Mouse (Mus musculus): Measurements from ENCODE around the gene Cd19. TPM values are rescaled to one million over a fixed set of nuclear protein-coding genes. Genes with fewer than 3 reads are reported as not detected.
"Not testable (repeated sequence)": the region's sequence is repeated elsewhere in the genome, so short reads cannot be mapped to it uniquely, and the experiment has no call there.

Cd19 gene
- polyA plus RNA-seq, 1 experiment from 2014 or later: not detected

- DNase-seq (ENCODE audit: low spot score) (no peak), ATAC-seq (replicated peaks; ENCODE audit: insufficient number of reproducible peaks, low FRiP score, low TSS enrichment, low read depth) (no peak)
- no peaks in the 10 kb centered on the region for H3K9me3 ChIP-seq (replicated peaks; ENCODE audit: control insufficient read depth, low read length)
- H3K4me1 ChIP-seq (ENCODE audit: control insufficient read depth, insufficient read depth, low read length): no peaks in the 10 kb centered on the region
- WGBS: 84% methylated on average over 4 of the region's 4 CpGs
- no peak overlapping the region for H3K4me2 ChIP-seq (ENCODE audit: low read depth, low read length)
- H3K36me3 ChIP-seq (replicated peaks; ENCODE audit: control insufficient read depth, insufficient read depth, low read depth, low read length): no peaks in the 10 kb centered on the region
- no peak overlapping the region for H3K9ac ChIP-seq (replicated peaks; ENCODE audit: low read length)
- no peak overlapping the region for H3K27ac ChIP-seq (replicated peaks; ENCODE audit: low read depth, low read length)
- no peaks in the 10 kb centered on the region for H3K27me3 ChIP-seq (ENCODE audit: control insufficient read depth, insufficient read depth, low read length)
- no peak overlapping the region for H3K4me3 ChIP-seq (ENCODE audit: low read depth, low read length)
Measured at GRCm38 (mm10) chr7:126417606-126418005, 2.9 kb upstream of the Cd19 start.

- WGBS: 34% methylated on average over 8 of the region's 8 CpGs
- no peak overlapping the region for H3K4me2 ChIP-seq (ENCODE audit: low read depth, low read length)
- H3K4me3 ChIP-seq (ENCODE audit: low read depth, low read length): no peak overlapping the region
- 0 out of 2 replicates have a peak overlapping the region, but pooled peaks have one; percentile 2 for H3K9ac ChIP-seq (replicated peaks; ENCODE audit: low read length)
- H3K36me3 ChIP-seq (replicated peaks; ENCODE audit: control insufficient read depth, insufficient read depth, low read depth, low read length): no peaks in the 10 kb centered on the region
- no peaks in the 10 kb centered on the region for H3K4me1 ChIP-seq (ENCODE audit: control insufficient read depth, insufficient read depth, low read length)
- no peak overlapping the region for H3K27ac ChIP-seq (replicated peaks; ENCODE audit: low read depth, low read length)
- DNase-seq (ENCODE audit: low spot score) (peak; percentile 29), ATAC-seq (replicated peaks; ENCODE audit: insufficient number of reproducible peaks, low FRiP score, low TSS enrichment, low read depth) (no peak)
- H3K27me3 ChIP-seq (ENCODE audit: control insufficient read depth, insufficient read depth, low read length): no peaks in the 10 kb centered on the region
- H3K9me3 ChIP-seq (replicated peaks; ENCODE audit: control insufficient read depth, low read length): no peaks in the 10 kb centered on the region
Measured at GRCm38 (mm10) chr7:126417045-126417444, 2.4 kb upstream of the Cd19 start.

- no peak for DNase-seq (ENCODE audit: low spot score)
- Histone ChIP-seq H3K27ac (replicated peaks; ENCODE audit: low read depth, low read length) (no peak overlapping the region), H3K36me3 (replicated peaks; ENCODE audit: control insufficient read depth, insufficient read depth, low read depth, low read length) (no peaks in the 10 kb centered on the region), H3K4me1 (ENCODE audit: control insufficient read depth, insufficient read depth, low read length) (no peaks in the 10 kb centered on the region), H3K4me2 (ENCODE audit: low read depth, low read length) (no peak overlapping the region), H3K9ac (replicated peaks; ENCODE audit: low read length) (no peak overlapping the region), H3K4me3 (ENCODE audit: low read depth, low read length) (no peak overlapping the region), H3K27me3 (ENCODE audit: control insufficient read depth, insufficient read depth, low read length) (no peaks in the 10 kb centered on the region), H3K9me3 (replicated peaks; ENCODE audit: control insufficient read depth, low read length) (no peaks in the 10 kb centered on the region)
- 59% methylated on average over 2 of the region's 2 CpGs for WGBS
- ATAC-seq (replicated peaks; ENCODE audit: insufficient number of reproducible peaks, low FRiP score, low TSS enrichment, low read depth): no peak
Measured at GRCm38 (mm10) chr7:126416615-126417014, 1.9 kb upstream of the Cd19 start.

GRCm38 (mm10) chr7:126411061-126411460 lies 3.6 kb downstream of the Cd19 start:
- H3K4me1 ChIP-seq (ENCODE audit: control insufficient read depth, insufficient read depth, low read length): no peaks in the 10 kb centered on the region
- DNase-seq (ENCODE audit: low spot score) (no peak), ATAC-seq (replicated peaks; ENCODE audit: insufficient number of reproducible peaks, low FRiP score, low TSS enrichment, low read depth) (no peak)
- 88% methylated on average over 4 of the region's 4 CpGs for WGBS
- no peaks in the 10 kb centered on the region for H3K27me3 ChIP-seq (ENCODE audit: control insufficient read depth, insufficient read depth, low read length)
- no peaks in the 10 kb centered on the region for H3K36me3 ChIP-seq (replicated peaks; ENCODE audit: control insufficient read depth, insufficient read depth, low read depth, low read length)
- H3K4me2 ChIP-seq (ENCODE audit: low read depth, low read length): no peak overlapping the region
- H3K9me3 ChIP-seq (replicated peaks; ENCODE audit: control insufficient read depth, low read length): no peaks in the 10 kb centered on the region
- H3K4me3 ChIP-seq (ENCODE audit: low read depth, low read length): no peak overlapping the region
- no peak overlapping the region for H3K27ac ChIP-seq (replicated peaks; ENCODE audit: low read depth, low read length)
- no peak overlapping the region for H3K9ac ChIP-seq (replicated peaks; ENCODE audit: low read length)

GRCm38 (mm10) chr7:126408686-126409085 lies 6.0 kb downstream of the Cd19 start:
- WGBS: 77% methylated on average over 2 of the region's 2 CpGs
- Histone ChIP-seq H3K27ac (replicated peaks; ENCODE audit: low read depth, low read length) (no peak overlapping the region), H3K36me3 (replicated peaks; ENCODE audit: control insufficient read depth, insufficient read depth, low read depth, low read length) (no peaks in the 10 kb centered on the region), H3K9me3 (replicated peaks; ENCODE audit: control insufficient read depth, low read length) (no peaks in the 10 kb centered on the region), H3K9ac (replicated peaks; ENCODE audit: low read length) (no peak overlapping the region), H3K4me3 (ENCODE audit: low read depth, low read length) (no peak overlapping the region), H3K4me1 (ENCODE audit: control insufficient read depth, insufficient read depth, low read length) (no peaks in the 10 kb centered on the region), H3K27me3 (ENCODE audit: control insufficient read depth, insufficient read depth, low read length) (no peaks in the 10 kb centered on the region), H3K4me2 (ENCODE audit: low read depth, low read length) (no peak overlapping the region)
- DNase-seq (ENCODE audit: low spot score) (no peak), ATAC-seq (replicated peaks; ENCODE audit: insufficient number of reproducible peaks, low FRiP score, low TSS enrichment, low read depth) (no peak)

- not testable (repeated sequence) for H3K27ac ChIP-seq (replicated peaks; ENCODE audit: low read depth, low read length); H3K4me1 ChIP-seq (ENCODE audit: control insufficient read depth, insufficient read depth, low read length); DNase-seq (ENCODE audit: low spot score); H3K9me3 ChIP-seq (replicated peaks; ENCODE audit: control insufficient read depth, low read length); H3K4me2 ChIP-seq (ENCODE audit: low read depth, low read length); ATAC-seq (replicated peaks; ENCODE audit: insufficient number of reproducible peaks, low FRiP score, low TSS enrichment, low read depth); H3K36me3 ChIP-seq (replicated peaks; ENCODE audit: control insufficient read depth, insufficient read depth, low read depth, low read length); H3K4me3 ChIP-seq (ENCODE audit: low read depth, low read length); H3K27me3 ChIP-seq (ENCODE audit: control insufficient read depth, insufficient read depth, low read length); H3K9ac ChIP-seq (replicated peaks; ENCODE audit: low read length)
- WGBS: 81% methylated on average over 8 of the region's 8 CpGs
Measured at GRCm38 (mm10) chr7:126402518-126402917, 12.2 kb downstream of the Cd19 start.

GRCm38 (mm10) chr7:126399548-126399947 lies 15.1 kb downstream of the Cd19 start:
- Histone ChIP-seq H3K4me1 (ENCODE audit: control insufficient read depth, insufficient read depth, low read length) (no peaks in the 10 kb centered on the region), H3K27ac (replicated peaks; ENCODE audit: low read depth, low read length) (no peak overlapping the region), H3K4me2 (ENCODE audit: low read depth, low read length) (no peak overlapping the region), H3K27me3 (ENCODE audit: control insufficient read depth, insufficient read depth, low read length) (no peaks in the 10 kb centered on the region), H3K4me3 (ENCODE audit: low read depth, low read length) (no peak overlapping the region), H3K9me3 (replicated peaks; ENCODE audit: control insufficient read depth, low read length) (no peaks in the 10 kb centered on the region), H3K9ac (replicated peaks; ENCODE audit: low read length) (no peak overlapping the region), H3K36me3 (replicated peaks; ENCODE audit: control insufficient read depth, insufficient read depth, low read depth, low read length) (no peaks in the 10 kb centered on the region)
- 11% methylated on average over 5 of the region's 5 CpGs for WGBS
- ATAC-seq (replicated peaks; ENCODE audit: insufficient number of reproducible peaks, low FRiP score, low TSS enrichment, low read depth) (no peak), DNase-seq (ENCODE audit: low spot score) (peak; percentile 87)

- WGBS: 93% methylated on average over 4 of the region's 4 CpGs
Measured at GRCm38 (mm10) chr7:126397822-126398221, 16.9 kb downstream of the Cd19 start.

More at GRCm38 (mm10) chr7:126397822-126398221, 16.9 kb downstream of the Cd19 start:
- Histone ChIP-seq H3K36me3 (replicated peaks; ENCODE audit: control insufficient read depth, insufficient read depth, low read depth, low read length) (no peaks in the 10 kb centered on the region), H3K9me3 (replicated peaks; ENCODE audit: control insufficient read depth, low read length) (no peaks in the 10 kb centered on the region), H3K4me2 (ENCODE audit: low read depth, low read length) (no peak overlapping the region), H3K9ac (replicated peaks; ENCODE audit: low read length) (no peak overlapping the region), H3K4me1 (ENCODE audit: control insufficient read depth, insufficient read depth, low read length) (no peaks in the 10 kb centered on the region), H3K27me3 (ENCODE audit: control insufficient read depth, insufficient read depth, low read length) (no peaks in the 10 kb centered on the region), H3K27ac (replicated peaks; ENCODE audit: low read depth, low read length) (no peak overlapping the region), H3K4me3 (ENCODE audit: low read depth, low read length) (no peak overlapping the region)
- ATAC-seq (replicated peaks; ENCODE audit: insufficient number of reproducible peaks, low FRiP score, low TSS enrichment, low read depth) (no peak), DNase-seq (ENCODE audit: low spot score) (no peak)
